Mouse (Mus musculus) adrenal gland, adult 18-20 months (tissue): ENCODE measurements around the gene Nfkb2. TPM values are rescaled to one million over a fixed set of nuclear protein-coding genes. Genes with fewer than 3 reads are reported as not detected.
A peak's percentile ranks its signal among the peaks of the same experiment; 100 is the strongest.

Experiments
- DNase-seq, 2 experiments: peaks; one replicate each; pipeline ENCODE4 v3.0.0; 2021 to 2022; ENCODE audit warnings: low spot score in 2 of 2
- long read RNA-seq, 2 experiments: library from polyadenylated mRNA; stranded (forward); transcript quantifications; one replicate each; pipeline ENCODE4 v2.0.0; 2021
- total RNA-seq, 2 experiments: library from RNA; stranded (reverse); gene quantifications; 1 replicate in 1 of 2; 2 replicates in 1 of 2; pipeline ENCODE4 v1.2.3; 2021

Gene Nfkb2
- 10 to 100 TPM; 40.4 to 42.8 TPM for total RNA-seq
- long read RNA-seq, experiment 1, transcript Nfkb2-201 (23 exons, 2,979 nt): major isoform, 30 of 63 reads
- long read RNA-seq, experiment 1, transcript Nfkb2-202 (22 exons, 3,141 nt): minor isoform, 14 of 63 reads
- long read RNA-seq, experiment 1, partial matches to known transcripts: 12 of 63 reads
- long read RNA-seq, experiment 1, other reads (novel, unspliced or antisense): 7 of 63 reads
- long read RNA-seq, experiment 2, transcript Nfkb2-202 (22 exons, 3,141 nt): minor isoform, 18 of 72 reads
- long read RNA-seq, experiment 2, transcript Nfkb2-201 (23 exons, 2,979 nt): major isoform, 20 of 72 reads
- long read RNA-seq, experiment 2, partial matches to known transcripts: 30 of 72 reads
- long read RNA-seq, experiment 2, other reads (novel, unspliced or antisense): 4 of 72 reads

DNA sequence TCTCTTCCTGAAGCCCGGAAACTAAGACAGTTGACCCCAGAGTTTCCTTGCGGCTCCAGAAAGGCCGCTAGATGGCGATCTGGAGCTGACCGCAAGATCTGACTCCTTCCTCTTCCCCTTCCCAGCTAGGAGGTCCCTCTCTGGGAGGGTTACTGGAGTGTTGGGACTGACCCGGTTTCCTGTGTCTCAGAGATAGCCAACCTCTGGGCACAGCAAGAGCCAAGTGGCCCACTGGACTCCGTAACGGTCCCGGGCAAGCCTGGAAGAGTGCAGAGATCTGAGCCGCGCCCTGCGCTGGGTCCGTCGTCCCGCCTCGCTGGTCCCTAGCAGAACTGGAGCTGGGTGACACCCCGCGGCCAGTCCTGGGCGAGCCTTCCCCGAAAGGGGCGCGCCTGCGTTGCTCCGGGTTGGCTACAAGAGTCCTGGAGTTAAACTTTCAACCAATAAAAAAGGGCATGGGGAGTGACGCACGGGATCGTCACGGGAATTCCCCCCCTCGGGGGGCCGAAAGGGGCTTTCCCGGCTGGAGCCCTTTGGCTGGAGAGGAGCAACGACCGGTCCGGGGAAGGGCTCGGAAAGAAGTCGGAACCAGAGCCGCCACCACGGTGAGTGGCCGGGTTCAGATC lies at the start of gene Nfkb2:
Gene Nfkb2, plus strand, starts transcription at position 105 of the 626 bp plus-strand sequence.
- peak; percentile 87 for DNase-seq

DNA sequence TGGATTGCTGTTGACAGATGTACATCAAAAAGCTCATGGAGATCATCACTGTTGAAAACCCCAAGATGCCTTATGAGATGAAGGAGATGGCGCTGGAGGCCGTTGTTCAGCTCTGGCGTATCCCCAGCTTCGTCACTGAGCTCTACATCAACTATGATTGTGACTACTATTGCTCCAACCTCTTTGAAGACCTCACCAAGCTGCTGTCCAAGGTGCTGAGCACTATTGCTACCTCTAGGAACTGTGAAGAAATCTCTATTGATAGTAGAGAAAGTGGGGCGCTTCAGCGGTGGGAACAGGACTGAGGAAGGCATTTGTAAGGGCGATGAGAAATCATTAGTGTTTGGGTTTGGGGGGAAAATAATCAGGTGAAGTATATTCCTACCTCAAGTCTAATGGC lies 39.4 kb upstream of the Nfkb2 start:
- no peak for DNase-seq

DNA sequence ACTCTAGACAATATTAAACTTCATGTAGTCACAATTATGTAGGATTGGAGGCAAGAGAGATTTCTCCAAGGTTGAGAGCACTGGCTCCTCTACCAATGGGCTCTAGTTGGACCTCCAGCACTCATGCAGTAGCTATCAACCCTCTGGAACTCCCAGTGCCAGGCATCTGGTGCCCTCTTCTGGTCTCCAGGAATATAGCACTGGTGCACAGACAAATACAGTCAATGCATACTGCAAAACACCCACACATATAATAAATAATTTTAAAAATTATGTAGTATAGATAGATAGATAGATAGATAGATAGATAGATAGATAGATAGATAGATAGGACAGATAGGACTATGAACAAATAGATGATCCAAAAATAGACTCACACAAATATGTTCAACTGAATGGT lies 28.8 kb upstream of the Nfkb2 start:
- no peak for DNase-seq

DNA sequence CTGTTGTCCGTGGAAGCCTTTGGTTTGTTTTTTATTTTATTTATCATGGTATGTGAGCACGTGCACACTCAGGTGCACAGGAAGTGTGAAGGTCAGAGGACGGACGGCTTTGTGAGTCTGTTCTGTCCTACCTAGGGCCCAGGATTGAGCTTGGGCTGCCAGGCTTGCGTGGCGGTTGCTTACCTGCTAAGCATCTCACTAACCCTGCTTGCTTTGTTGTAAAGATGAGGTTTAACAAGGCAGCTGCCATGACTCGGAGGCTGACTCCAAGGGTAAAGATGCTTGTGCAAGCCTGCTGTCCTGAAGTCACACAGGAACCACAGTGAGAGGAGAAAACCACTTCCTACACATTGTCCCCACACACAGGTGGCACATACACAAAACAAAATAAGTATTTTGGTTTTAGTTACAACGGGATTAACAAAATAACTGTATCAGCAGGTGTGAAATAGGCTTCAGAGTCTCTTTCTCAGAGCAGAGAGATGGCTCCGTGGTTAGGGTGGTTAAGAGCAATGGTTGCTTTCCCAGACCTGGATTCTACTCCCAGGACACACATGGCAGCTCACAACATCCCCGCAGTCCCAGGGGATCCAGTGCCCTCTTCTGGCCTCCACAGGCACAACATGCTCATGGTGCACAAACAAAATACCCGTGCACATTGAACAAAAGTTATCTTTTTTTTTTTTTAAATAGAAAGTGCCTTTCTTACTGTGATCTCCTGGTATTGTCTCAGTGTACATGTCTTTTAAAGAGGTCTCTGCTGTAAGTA lies 21.9 kb upstream of the Nfkb2 start:
- DNase-seq: no peak

DNA sequence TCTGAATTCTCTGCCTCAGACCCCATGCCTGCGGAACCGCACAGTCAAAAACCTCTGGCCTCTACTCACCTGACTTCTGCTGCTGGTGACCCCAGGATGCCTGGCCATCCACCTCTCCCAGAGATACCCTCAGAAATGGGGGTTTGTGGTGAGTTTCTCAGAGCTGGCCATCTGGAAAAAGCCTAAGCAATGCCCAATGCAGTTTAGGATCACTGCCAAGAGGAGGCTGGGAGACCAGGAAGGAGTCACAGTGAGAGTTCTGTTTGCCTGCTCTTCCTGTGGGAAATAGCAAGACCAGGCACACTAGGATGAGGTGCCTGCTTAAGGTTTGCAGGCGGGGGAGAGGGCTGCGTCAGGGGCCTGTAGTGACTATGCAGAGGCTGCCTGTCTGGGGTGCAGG lies 19.4 kb upstream of the Nfkb2 start:
- no peak for DNase-seq

DNA sequence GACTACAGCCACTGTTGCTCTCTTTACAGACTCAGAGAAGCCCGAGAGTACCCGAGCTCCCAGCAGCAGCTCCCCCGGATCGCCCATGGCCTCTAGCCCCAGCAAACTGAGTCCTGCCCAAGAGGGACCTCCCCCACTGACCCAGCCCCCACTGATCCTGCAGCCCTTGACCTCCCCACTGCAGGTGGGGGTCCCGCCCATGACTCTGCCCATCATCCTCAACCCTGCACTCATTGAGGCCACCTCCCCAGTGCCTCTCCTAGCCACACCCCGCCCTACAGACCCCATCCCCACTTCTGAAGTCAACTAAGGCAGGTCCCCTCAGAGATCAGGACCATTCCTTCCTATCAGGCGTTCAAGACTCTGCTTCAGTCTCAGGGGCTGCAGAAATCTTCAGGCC lies 18.5 kb upstream of the Nfkb2 start:
- no peak for DNase-seq

DNA sequence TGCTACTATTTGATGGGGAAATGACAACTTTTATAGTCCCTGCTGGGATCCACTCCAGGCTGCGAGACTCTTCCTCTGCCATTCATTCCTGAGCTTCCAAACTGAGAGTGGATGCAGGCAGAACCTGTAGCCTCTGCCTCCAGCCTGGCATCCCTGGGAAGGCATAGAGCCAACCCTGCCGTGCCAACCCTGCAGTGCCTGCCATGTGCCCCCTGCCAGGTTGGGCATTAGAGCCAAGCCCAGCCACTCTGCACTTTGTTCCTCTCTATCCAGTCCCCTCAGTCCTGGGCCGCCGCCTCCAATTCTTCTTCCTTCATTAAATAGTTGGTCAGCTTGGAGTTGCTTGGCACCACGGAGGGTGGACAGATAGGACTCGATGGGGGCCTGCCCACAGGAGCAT lies 18.1 kb upstream of the Nfkb2 start:
- no peak for DNase-seq

DNA sequence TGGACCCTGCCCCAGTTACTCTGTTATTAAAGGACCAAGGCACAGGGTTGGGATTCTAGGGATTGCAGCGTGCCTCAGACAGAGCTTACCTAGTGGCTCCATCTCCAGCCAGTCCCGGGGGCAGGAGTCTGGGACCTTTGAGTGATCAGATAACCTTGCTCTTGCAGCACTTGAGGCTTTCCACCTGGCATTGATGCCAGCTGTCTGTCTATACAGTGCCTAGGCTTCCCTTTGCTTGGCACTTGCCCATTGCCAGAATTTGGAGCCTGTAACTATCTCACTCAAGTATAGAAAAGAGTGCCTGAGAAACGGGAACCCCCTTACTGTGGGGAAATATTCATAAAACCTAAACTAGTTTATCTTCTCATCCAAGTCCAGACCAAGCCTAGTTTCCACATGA lies 17.2 kb upstream of the Nfkb2 start:
- DNase-seq: no peak

DNA sequence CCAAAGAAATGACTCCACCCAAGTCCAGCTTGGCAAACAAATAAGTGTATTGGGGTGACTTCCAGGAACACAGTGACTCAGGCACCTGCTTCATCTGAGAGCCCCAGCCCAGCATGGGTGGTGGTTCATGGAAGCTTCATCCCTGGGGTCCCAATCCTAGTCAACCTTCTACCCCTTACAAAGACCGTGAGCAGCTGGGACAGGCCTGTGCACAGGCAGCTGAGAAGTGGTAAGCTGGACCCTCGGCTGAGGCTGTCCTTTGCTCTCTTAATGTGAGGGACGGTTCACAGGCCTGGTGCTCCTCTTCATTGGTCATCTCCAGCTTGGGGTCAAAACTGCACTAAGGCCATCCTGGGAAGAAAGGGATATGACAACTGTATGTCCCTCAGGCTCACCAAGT lies 16.6 kb upstream of the Nfkb2 start:
- no peak for DNase-seq

DNA sequence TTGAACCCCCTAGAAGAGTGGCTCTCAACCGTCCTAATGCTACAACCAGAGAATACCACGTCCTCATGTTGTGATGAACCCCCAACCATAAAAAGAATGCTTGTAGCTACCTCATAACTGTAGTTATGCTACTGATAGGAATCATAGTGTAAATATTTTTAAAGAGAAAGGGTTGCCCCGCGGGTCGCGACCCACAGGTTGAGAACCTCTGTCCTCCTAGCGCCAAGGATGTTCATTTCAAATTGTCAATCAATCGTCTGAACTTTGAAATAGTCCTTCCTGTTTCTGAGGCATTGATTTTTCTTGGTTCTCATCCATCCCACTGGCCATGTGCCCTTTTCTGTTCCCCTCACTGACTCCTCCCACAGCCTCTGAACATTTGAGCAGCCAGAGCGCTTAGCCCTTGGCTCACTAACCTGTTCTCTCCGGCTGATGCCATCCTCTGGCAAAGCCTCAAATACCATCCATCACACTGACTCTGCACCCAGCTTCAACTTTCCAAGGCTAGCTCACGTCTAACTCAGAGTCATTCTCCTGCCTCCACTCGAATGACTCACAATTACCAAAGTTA lies 13.5 kb upstream of the Nfkb2 start:
- DNase-seq: no peak

DNA sequence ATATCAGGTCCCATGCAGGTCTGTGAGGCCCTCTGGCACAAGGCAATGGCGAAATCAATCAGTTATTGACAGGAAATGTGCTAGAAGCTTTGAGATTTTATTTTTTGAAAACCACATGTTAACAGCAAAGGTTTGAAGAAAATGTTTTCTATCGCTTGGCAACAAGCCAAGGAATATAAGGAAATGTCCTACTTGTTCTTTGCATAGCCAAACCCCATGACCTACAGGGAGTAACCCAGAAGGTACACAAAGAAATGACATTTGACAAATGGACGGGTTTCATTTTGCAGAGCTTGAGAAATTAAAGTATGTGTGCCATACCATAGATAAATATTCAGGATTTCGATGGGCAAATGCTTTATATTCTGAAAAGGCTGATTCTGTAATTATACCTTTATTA lies 7.2 kb upstream of the Nfkb2 start:
- DNase-seq: no peak

DNA sequence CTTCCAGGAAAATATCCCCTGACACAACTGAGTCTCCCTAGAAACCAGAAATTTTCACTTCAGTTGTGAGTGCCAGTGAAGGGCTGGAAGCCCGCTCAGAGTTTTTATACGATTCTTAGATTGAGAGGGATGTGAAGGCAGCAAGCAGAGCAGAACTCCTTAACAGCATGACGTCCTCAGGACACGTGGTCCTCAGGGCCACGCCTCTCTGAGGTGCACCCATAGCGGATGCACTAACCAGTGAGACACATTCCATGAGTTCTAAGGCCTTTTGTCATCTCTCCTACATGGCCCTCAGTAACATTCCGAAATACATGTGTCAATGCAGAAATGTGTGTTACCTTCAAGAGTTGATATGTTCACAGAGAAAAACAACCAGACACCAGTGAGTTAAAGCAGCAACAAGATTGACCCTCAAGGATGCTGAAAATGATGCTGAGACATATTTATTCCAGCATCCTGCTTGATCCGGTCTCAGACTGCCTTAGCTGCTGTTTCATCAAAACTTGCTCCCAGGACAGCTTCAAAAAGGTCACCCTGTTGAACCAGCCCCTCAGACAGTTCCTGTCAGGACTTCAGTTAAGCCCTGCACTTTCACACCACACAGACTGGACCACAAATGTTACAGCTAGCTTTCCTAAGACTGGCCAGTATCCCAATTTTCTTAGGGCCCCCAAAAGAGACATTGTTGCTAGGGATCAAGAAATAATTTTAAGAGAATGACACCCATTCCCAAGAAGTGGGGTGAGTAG lies 3.6 kb upstream of the Nfkb2 start:
- DNase-seq: no peak

DNA sequence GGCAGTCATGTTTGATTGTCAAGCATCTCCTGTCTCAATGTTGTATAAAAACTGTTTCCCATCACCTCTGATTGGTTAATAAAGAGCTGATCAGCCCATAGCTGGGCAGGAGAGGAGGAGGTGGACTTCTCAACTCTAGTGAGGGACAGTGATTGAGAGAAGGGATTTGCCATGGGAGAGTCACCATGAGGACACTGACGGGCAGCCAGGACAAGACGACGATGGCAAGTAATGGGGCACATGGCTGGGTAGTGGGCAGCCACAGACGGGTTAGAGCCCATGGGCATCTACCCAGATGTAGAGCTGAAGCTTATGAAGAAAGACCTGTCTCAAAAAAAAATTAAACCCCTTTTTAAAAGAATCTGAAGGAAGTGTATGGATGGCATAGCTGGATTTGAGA lies 1.6 kb upstream of the Nfkb2 start:
- DNase-seq: no peak

DNA sequence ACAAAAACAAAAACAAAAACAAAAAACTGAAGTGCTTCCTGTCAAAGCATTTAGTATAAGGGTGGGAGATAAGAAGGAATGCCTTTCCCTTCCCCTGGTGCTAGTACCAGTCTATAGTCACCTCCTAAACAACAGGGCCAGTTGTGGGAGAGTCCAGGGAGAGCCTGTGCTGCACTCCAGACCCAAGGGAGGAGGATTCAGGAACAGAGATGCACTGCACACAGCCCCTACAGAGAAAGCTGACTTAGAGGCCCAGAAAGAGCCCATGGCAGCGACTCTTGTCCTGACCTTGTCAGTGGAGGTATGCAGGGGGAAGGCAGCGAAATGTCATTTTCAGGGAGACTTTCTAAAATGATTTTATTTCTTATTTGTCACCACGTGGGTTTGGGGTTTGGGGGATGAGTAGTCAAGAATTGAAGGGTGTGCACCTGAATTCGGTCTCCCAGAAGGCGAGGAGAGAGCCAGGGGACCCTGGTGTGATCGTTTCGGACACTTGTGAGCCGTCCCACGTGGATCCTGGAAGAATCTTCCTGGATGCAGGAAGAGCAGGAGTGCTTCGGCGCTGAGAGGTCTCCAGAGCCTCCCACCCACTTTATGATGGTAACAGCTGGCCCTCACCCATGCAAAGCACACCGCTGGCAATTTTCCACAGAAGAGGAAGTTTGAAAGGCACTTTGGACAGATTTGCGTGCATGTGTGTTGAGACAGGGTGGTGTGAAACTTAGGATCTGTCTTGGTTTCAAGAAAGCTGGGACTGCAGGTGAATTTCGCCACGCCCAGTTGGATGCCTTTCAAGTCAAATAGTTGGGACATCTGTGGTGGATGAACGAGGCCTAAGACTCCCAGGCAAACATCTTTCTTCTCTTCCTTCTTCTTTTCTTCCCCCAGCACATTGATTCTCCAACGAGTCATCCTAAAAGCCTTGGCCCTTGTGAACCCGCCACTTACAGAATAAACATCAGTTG lies 587 bp upstream of the Nfkb2 start:
- DNase-seq: no peak

DNA sequence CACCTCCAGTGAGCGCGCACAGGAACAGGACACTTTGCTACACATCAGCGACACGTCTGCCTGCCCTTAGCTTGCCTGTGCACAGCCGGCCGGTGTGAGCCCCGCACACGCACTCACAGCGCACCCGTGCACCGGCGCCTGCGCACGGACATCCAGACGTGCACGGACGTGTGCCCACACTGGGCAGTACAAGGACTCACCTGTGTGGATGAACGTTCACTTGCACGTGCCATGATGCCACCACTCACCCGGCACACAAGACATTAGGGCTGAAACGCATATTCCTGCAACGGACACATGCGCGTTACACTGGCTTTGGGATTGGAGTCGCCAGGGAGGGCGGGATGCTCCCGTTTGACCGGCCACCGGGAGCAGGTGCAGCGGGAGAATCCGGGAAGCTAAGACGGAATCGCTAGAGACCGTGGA lies 801 bp downstream of the Nfkb2 start:
- peak in 1 of 2 experiments; percentile 31 for DNase-seq

DNA sequence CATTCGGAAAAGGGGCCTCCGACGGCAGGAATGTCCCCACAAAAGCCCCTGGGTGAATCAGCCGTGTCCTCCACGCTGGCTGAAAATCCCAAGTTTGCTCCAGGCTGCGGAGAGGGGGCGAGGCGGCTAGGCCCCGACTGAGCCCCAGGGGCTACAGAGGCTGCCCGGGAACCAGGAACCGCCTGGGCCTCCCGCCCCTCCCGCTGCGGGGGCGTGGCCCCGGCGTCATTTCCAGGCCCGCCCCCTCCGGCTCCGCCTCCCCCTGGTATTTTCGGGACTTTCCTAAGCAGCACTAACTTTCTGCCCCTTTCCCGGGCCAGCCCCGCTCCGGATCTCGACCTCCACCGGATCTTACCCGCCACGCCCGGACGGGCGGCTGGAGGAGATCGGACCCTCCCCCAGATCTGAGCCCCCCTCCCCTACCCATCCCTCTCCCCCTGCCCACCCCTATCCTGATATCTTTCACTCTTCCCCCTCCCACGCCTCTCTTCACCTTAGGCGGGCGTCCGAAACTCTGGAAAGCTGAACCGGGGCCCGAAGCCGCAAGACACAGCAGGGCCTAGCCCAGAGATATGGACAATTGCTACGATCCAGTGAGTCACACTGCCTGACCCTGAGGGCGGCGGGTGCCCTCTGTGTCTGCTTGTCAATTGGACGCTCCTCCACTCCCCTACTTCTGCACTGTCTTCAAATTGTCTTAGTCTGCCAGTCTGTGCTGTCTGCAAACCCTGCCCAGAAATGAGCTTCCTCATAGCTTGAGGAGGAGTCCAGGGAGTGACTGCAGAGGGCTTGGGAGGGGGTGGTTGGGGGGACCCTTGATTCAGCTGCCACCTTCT lies 1.5 kb downstream of the Nfkb2 start:
- DNase-seq: peak; percentile 88 to 93

DNA sequence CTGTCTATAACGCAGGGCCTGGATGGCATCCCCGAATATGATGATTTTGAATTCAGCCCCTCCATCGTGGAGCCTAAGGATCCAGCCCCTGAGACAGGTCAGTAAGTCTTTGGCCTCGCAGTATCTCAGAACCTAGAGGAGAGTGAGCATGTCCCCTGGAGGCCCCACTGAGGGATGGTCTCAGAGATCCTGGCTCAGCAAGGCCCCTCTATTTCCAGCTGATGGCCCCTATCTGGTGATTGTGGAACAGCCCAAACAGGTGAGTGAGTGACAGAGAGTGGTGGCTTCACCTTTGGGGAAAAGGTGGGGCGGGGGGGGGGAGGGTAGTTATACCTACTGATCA lies 2.1 kb downstream of the Nfkb2 start:
- DNase-seq: no peak

DNA sequence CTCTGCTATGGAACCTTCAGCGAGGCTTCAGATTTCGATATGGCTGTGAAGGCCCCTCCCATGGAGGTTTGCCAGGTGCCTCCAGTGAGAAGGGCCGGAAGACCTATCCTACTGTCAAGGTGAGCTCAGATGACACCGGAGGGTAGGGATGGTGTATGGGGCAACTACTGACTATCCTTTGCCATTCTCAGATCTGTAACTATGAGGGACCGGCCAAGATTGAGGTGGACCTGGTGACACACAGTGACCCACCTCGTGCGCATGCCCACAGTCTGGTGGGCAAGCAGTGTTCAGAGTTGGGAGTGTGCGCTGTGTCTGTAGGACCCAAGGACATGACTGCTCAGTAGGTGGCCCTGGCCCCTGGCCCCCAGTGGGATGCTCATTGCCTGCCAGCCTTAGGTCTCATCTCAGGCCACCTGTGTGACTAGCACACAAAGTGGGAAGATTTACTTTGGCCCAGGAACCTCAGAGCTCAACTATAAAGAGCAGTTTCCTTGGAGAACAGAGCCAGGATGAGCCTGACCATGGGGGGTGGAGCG lies 2.7 kb downstream of the Nfkb2 start:
- DNase-seq: peak in 1 of 2 experiments; percentile 1

DNA sequence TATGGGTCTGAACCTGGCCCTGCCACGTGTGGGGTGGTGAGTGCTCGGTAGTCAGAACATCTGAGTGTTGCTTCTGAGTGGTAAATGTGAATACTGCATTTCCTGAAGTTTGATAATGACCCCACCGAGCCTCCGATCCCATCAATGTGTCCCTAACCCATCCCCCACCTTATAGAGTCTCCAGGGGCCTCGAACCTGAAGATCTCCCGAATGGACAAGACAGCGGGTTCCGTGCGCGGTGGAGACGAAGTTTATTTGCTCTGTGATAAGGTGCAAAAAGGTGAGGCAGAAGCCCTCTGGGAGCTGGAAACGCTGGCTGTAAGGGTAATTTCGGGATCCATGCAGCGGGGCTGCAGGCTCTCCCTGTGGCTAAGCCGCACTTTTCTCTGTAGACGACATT lies 3.7 kb downstream of the Nfkb2 start:
- DNase-seq: peak in 1 of 2 experiments; percentile 1
